Mouse (Mus musculus) testis, adult 2 months (tissue): ENCODE results near the gene Rubcnl.

Experiments used
- CTCF ChIP-seq: fragments of 200-500 bp; IDR thresholded peaks from 2 replicates; pipeline ENCODE4 v1.5.1; 2012; ENCODE audit warnings: low read depth, mild to moderate bottlenecking, inconsistent platforms, low read length, moderate library complexity; ENCODE audit not compliant: control insufficient read depth, insufficient read depth, insufficient replicate concordance
- POLR2A ChIP-seq: fragments of 200-500 bp; IDR thresholded peaks from 2 replicates; pipeline ENCODE4 v1.6.1; 2012; ENCODE audit warnings: low read depth, mild to moderate bottlenecking, inconsistent platforms, low read length, moderate library complexity; ENCODE audit not compliant: control insufficient read depth

DNA sequence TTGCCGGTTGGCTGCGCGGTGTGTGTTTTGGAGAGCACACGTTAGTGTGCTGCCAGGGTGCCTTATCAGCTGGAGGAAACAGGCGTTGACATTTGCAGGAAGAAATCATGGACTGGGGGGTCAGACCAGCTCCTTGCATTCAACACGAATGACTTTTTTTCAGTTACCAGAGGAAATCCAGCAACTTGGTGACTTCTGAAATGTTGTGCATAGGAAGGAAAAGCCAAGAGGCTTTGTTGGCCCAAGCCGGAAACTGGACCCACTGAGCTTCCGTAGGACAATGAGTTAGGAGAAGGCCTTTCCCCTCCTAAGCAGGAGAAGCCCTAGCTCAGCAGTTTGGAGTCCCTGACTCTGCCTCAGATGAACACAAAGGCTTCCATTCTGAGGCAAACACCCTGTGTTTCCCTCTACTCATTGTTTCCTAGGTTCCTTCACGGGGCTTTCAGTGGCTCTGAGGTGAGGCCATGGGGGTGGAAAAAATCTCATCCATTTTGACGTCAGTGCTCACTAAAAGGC lies 41.6 kb upstream of the Rubcnl start:
- TF ChIP-seq CTCF, result no peak
- TF ChIP-seq POLR2A, result no peak
